ENCODE assay signal across 8 mouse cellular contexts in the genomic region with DNA sequence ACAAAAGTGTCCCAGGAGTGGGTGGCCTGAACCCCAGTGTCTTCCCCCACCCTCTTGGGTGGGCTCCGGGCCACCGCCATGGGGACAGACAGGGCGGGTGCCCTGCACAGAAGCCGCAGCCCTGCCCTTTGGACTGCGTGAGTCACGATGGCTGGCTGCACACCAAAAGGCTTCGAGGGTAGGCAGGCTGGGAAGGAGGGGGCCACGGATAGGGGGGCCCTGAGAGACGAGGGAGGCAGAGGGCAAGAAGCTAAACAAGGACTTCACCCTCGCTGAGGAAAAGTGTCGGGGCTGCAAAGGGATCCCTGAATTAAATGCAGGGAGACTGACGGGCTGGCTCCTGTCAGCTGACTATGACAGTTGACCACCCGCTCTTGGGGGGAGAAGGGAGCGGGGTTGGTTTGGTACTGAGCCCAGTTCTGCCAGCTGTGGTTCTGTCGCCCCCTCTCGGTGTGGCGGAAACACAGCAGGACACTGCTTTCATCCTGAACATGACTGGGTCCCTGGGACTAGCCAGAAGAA. TPM values are rescaled to one million over a fixed set of nuclear protein-coding genes. Genes with fewer than 3 reads are reported as not detected.
DNase-seq lines count a peak whose midpoint lies in the region; ATAC-seq and TF ChIP-seq lines count a peak whose summit lies in the region.

No protein-coding gene starts in this region.

- no peak for ATAC-seq in heart, embryonic 14.5 days (ENCODE audit: insufficient number of reproducible peaks, insufficient read depth, low FRiP score, low read depth)
- peak; percentile 88 for ATAC-seq in kidney, embryonic 16.5 days (ENCODE audit: low FRiP score, low TSS enrichment)
- ATAC-seq in forebrain, embryonic 13.5 days: no peak

- peak overlapping the region in 1 of 2 experiments; percentile 4; a peak in 2 of 4 replicates for H3K4me3 ChIP-seq in heart, embryonic 14.5 days (ENCODE audit: control insufficient read depth in 1 of 2, insufficient read depth in 1 of 2, low read depth in 1 of 2, low read length in 2 of 2)
- no peak overlapping the region for H3K4me3 ChIP-seq in kidney, embryonic 16.5 days (ENCODE audit: low read length)
- H3K4me3 ChIP-seq in olfactory bulb, adult 2 months (ENCODE audit: insufficient read depth, low read depth, low read length): peak overlapping the region; percentile 4; the same call in 1 of the 2 replicates
- no peak overlapping the region for H3K4me3 ChIP-seq in forebrain, embryonic 13.5 days

- peak; percentile 54 to 58 for DNase-seq in cerebellum, postnatal 10 days
- no peak for DNase-seq in cerebellum, adult 9-11 months
- DNase-seq in adrenal gland, adult 8-10 months: peak; percentile 55
- DNase-seq in natural killer cell, adult 2 months (ENCODE audit: low spot score in 2 of 2): no peak

- no peak for TF ChIP-seq CTCF in olfactory bulb, adult 2 months (IDR thresholded peaks at IDR 0.05; ENCODE audit: insufficient read depth, low read depth, low read length)

- peak overlapping the region; percentile 40 for H3K4me2 ChIP-seq in heart, embryonic 14.5 days (ENCODE audit: low read length)
- H3K4me2 ChIP-seq in kidney, embryonic 16.5 days (replicated peaks; ENCODE audit: low read depth, low read length): peak overlapping the region; percentile 24; the same call in 1 of the 2 replicates
- no peak overlapping the region for H3K4me2 ChIP-seq in forebrain, embryonic 13.5 days

- H3K9me3 ChIP-seq in heart, embryonic 14.5 days (ENCODE audit: control insufficient read depth, low read length): no peaks in the 10 kb centered on the region
- no peaks in the 10 kb centered on the region for H3K9me3 ChIP-seq in kidney, embryonic 16.5 days (ENCODE audit: low read length)
- H3K9me3 ChIP-seq in forebrain, embryonic 13.5 days (replicated peaks): no peaks in the 10 kb centered on the region

- no peak for TF ChIP-seq POLR2A in olfactory bulb, adult 2 months (IDR thresholded peaks at IDR 0.05; ENCODE audit: insufficient read depth, low read depth, low read length)

- no peaks in the 10 kb centered on the region for H3K36me3 ChIP-seq in heart, embryonic 14.5 days (ENCODE audit: control insufficient read depth, insufficient read depth, low read length)
- H3K36me3 ChIP-seq in kidney, embryonic 16.5 days (ENCODE audit: insufficient read depth, low read length): no peaks in the 10 kb centered on the region
- H3K36me3 ChIP-seq in forebrain, embryonic 13.5 days (ENCODE audit: poor library complexity, severe bottlenecking): no peaks in the 10 kb centered on the region

- H3K9ac ChIP-seq in heart, embryonic 14.5 days (ENCODE audit: low read length): peak overlapping the region; percentile 14; the same call in 1 of the 2 replicates
- H3K9ac ChIP-seq in kidney, embryonic 16.5 days (replicated peaks; ENCODE audit: low read length): no peak overlapping the region
- H3K9ac ChIP-seq in forebrain, embryonic 13.5 days: no peak overlapping the region

- H3K27ac ChIP-seq in heart, embryonic 14.5 days (replicated peaks in 1 of 2; ENCODE audit: control insufficient read depth in 1 of 2, insufficient read depth in 1 of 2, low read depth in 2 of 2, low read length in 2 of 2): 0 out of 4 replicates have a peak overlapping the region, but pooled peaks of 1 of the 2 experiments have one; percentile 10
- peak overlapping the region; percentile 51; the same call in 1 of the 2 replicates for H3K27ac ChIP-seq in kidney, embryonic 16.5 days (ENCODE audit: low read length)
- no peak overlapping the region for H3K27ac ChIP-seq in olfactory bulb, adult 2 months (ENCODE audit: insufficient read depth, low read depth, low read length)
- H3K27ac ChIP-seq in forebrain, embryonic 13.5 days: no peak overlapping the region

- peaks cover 15 to 17% of the 10 kb centered on the region in 2 experiments for H3K4me1 ChIP-seq in heart, embryonic 14.5 days (ENCODE audit: control insufficient read depth in 2 of 2, insufficient read depth in 2 of 2, low read length in 2 of 2)
- H3K4me1 ChIP-seq in kidney, embryonic 16.5 days (ENCODE audit: insufficient read depth, low read length): peaks cover 8% of the 10 kb centered on the region; the same call in 1 of the 2 replicates
- H3K4me1 ChIP-seq in olfactory bulb, adult 2 months (ENCODE audit: control insufficient read depth, insufficient read depth, low read length): peaks cover 10% of the 10 kb centered on the region
- peaks cover under 1% of the 10 kb centered on the region; the same call in 1 of the 2 replicates for H3K4me1 ChIP-seq in forebrain, embryonic 13.5 days

- H3K27me3 ChIP-seq in heart, embryonic 14.5 days (ENCODE audit: control insufficient read depth, insufficient read depth, low read length): 0 out of 2 replicates have a peak, but pooled peaks cover 10% of the 10 kb centered on the region
- no peaks in the 10 kb centered on the region for H3K27me3 ChIP-seq in kidney, embryonic 16.5 days (ENCODE audit: insufficient read depth, low read length)
- peaks cover 8% of the 10 kb centered on the region for H3K27me3 ChIP-seq in forebrain, embryonic 13.5 days

- 32% methylated on average over 17 of the region's 17 CpGs for WGBS in heart, embryonic 14.5 days
- 19% methylated on average over 17 of the region's 17 CpGs for WGBS in kidney, embryonic 16.5 days
- 19% methylated on average over 17 of the region's 17 CpGs for WGBS in olfactory bulb, adult 2 months
- 36% methylated on average over 17 of the region's 17 CpGs for WGBS in forebrain, embryonic 13.5 days

RNA-seq across cellular contexts. Expression of a gene that starts 5.2 kb away (rescaled TPM):
- 1 to 10 TPM; 3.8 to 7.5 (median 5.4) TPM for total RNA-seq in adrenal gland, adult 8-10 months (2022)
- 0.24 and 0.36 TPM in 2 replicates for polyA plus RNA-seq in heart, embryonic 14.5 days (2014; fragmentation: Nextera tagmentation; extraction: Ambion mirVana)
- 0.26 and 0.82 TPM in 2 replicates for polyA plus RNA-seq in kidney, embryonic 16.5 days (2015; fragmentation: Nextera tagmentation; extraction: Ambion mirVana)
- polyA plus RNA-seq in olfactory bulb, adult 2 months (2012; ENCODE audit: insufficient read depth, insufficient read length, low replicate concordance, missing spikeins): not detected in 2 replicates
- 0.04 and 0.09 TPM in 2 replicates for polyA plus RNA-seq in forebrain, embryonic 13.5 days (2015; fragmentation: Nextera tagmentation; extraction: Ambion mirVana)

RNA-seq across cellular contexts. Expression of a gene that starts 43.2 kb away (rescaled TPM):
- not detected for total RNA-seq in adrenal gland, adult 8-10 months (2022)
- polyA plus RNA-seq in heart, embryonic 14.5 days (2014; fragmentation: Nextera tagmentation; extraction: Ambion mirVana): not detected in 2 replicates
- not detected in 2 replicates for polyA plus RNA-seq in kidney, embryonic 16.5 days (2015; fragmentation: Nextera tagmentation; extraction: Ambion mirVana)
- polyA plus RNA-seq in olfactory bulb, adult 2 months (2012; ENCODE audit: insufficient read depth, insufficient read length, low replicate concordance, missing spikeins): not detected in 2 replicates
- polyA plus RNA-seq in forebrain, embryonic 13.5 days (2015; fragmentation: Nextera tagmentation; extraction: Ambion mirVana): not detected in 2 replicates

RNA-seq across cellular contexts. Expression of a gene that starts 59.8 kb away (rescaled TPM):
- not detected for total RNA-seq in adrenal gland, adult 8-10 months (2022)
- polyA plus RNA-seq in heart, embryonic 14.5 days (2014; fragmentation: Nextera tagmentation; extraction: Ambion mirVana): 2.5 and 2.7 TPM in 2 replicates
- polyA plus RNA-seq in kidney, embryonic 16.5 days (2015; fragmentation: Nextera tagmentation; extraction: Ambion mirVana): 10.8 and 12.0 TPM in 2 replicates
- not detected in 2 replicates for polyA plus RNA-seq in olfactory bulb, adult 2 months (2012; ENCODE audit: insufficient read depth, insufficient read length, low replicate concordance, missing spikeins)
- polyA plus RNA-seq in forebrain, embryonic 13.5 days (2015; fragmentation: Nextera tagmentation; extraction: Ambion mirVana): not detected in 2 replicates

Comparison
In these comparisons a context has a peak if more than half of its experiments do, and no peak if none do; other contexts are left out.
1. DNase-seq: peak in cerebellum, postnatal 10 days (2 of 2) and adrenal gland, adult 8-10 months (single experiment); none in cerebellum, adult 9-11 months (single experiment) and natural killer cell, adult 2 months (0 of 2).